Mouse (Mus musculus) stomach, postnatal 0 days (tissue): Measurements from ENCODE around the gene Gramd1a. TPM values are rescaled to one million over a fixed set of nuclear protein-coding genes. Genes with fewer than 3 reads are reported as not detected.

ENCODE experiments used
- ATAC-seq: fragments of 200-750 bp; cut with Nextera tagmentation; 2 replicates; pipeline ENCODE4 v1.8.0; 2017; ENCODE audit not compliant: low FRiP score, low TSS enrichment
- DNase-seq: peaks from one replicate; pipeline ENCODE4 v3.0.0-alpha.2; 2016; ENCODE audit warnings: low spot score
- H3K27ac ChIP-seq: fragments of 300-500 bp; sonication (generic); replicated peaks from 2 replicates; pipeline ENCODE4 v1.5.1; 2014; ENCODE audit warnings: mild to moderate bottlenecking, control low read depth
- H3K27me3 ChIP-seq: fragments of 300-500 bp; sonication (generic); 2 replicates; pipeline ENCODE4 v1.6.1; 2014; ENCODE audit warnings: low read length; ENCODE audit not compliant: control insufficient read depth, insufficient read depth
- H3K36me3 ChIP-seq: fragments of 300-500 bp; sonication (generic); 2 replicates; pipeline ENCODE4 v1.6.1; 2014; ENCODE audit warnings: low read length, mixed read lengths; ENCODE audit not compliant: control insufficient read depth, insufficient read depth
- H3K4me1 ChIP-seq: fragments of 300-500 bp; sonication (generic); replicated peaks from 2 replicates; pipeline ENCODE4 v1.6.1; 2014; ENCODE audit warnings: antibody characterized with exemption; ENCODE audit not compliant: control insufficient read depth, insufficient read depth
- H3K4me2 ChIP-seq: fragments of 300-500 bp; sonication (generic); replicated peaks from 2 replicates; pipeline ENCODE4 v1.6.1; 2014; ENCODE audit warnings: low read depth, mild to moderate bottlenecking, control low read depth, moderate library complexity
- H3K4me3 ChIP-seq: fragments of 300-500 bp; sonication (generic); 2 replicates; pipeline ENCODE4 v1.5.1; 2014; ENCODE audit warnings: low read depth, low read length, control low read depth
- H3K9ac ChIP-seq: fragments of 300-500 bp; sonication (generic); 2 replicates; pipeline ENCODE4 v1.6.1; 2014; ENCODE audit warnings: mild to moderate bottlenecking, low read length, control low read depth, mixed read lengths
- H3K9me3 ChIP-seq: fragments of 300-500 bp; sonication (generic); 2 replicates; pipeline ENCODE4 v1.6.1; 2016; ENCODE audit warnings: low read length; ENCODE audit not compliant: control insufficient read depth
- CTCF ChIP-seq: IDR thresholded peaks from 2 replicates; pipeline ENCODE4 v1.5.1; 2016; ENCODE audit warnings: antibody characterized with exemption, low read depth, mild to moderate bottlenecking, moderate library complexity
- EP300 ChIP-seq: optimal IDR thresholded peaks from 2 replicates; pipeline ENCODE3; 2016; ENCODE audit warnings: antibody characterized with exemption
- WGBS: fragments of 180-500 bp; shearing (Covaris S2); extraction: QIAGEN DNeasy Blood & Tissue Kit; methylation state at CpG from one replicate; pipeline ENCODE4 v1.1.7; 2014; 5-methylcytosine and 5-hydroxymethylcytosine counted together
- polyA plus RNA-seq: library from polyadenylated mRNA; unstranded; fragments of >200 nt; fragmentation: Nextera tagmentation; extraction: Ambion mirVana; gene quantifications from 2 replicates; pipeline ENCODE4 v1.2.1, GENCODE M21; 2015

The Gramd1a gene
- polyA plus RNA-seq, 1 experiment from 2014 or later = 14.4 TPM

GRCm38 (mm10) chr7:31123697-31124096 lies 32.0 kb downstream of the Gramd1a start:
- ATAC-seq (no peak), DNase-seq (no peak)
- WGBS = 79% methylated on average over 3 of the region's 3 CpGs
- no peak overlapping the region for H3K9ac ChIP-seq
- no peak overlapping the region for H3K4me2 ChIP-seq
- H3K36me3 ChIP-seq = no peaks in the 10 kb centered on the region
- H3K4me3 ChIP-seq = no peak overlapping the region
- TF ChIP-seq CTCF (no peak), EP300 (no peak)
- H3K27me3 ChIP-seq = no peaks in the 10 kb centered on the region
- H3K9me3 ChIP-seq = no peaks in the 10 kb centered on the region
- H3K27ac ChIP-seq = no peak overlapping the region
- no peaks in the 10 kb centered on the region for H3K4me1 ChIP-seq

- no peak for DNase-seq
- H3K27me3 ChIP-seq = no peaks in the 10 kb centered on the region
- no peak for ATAC-seq
- H3K4me2 ChIP-seq = no peak overlapping the region
- H3K9ac ChIP-seq = no peak overlapping the region
- H3K4me1 ChIP-seq = no peaks in the 10 kb centered on the region
- TF ChIP-seq CTCF (no peak), EP300 (no peak)
- H3K4me3 ChIP-seq = no peak overlapping the region
- no peak overlapping the region for H3K27ac ChIP-seq
- 90% methylated on average over 16 of the region's 16 CpGs for WGBS
- no peaks in the 10 kb centered on the region for H3K9me3 ChIP-seq
- no peaks in the 10 kb centered on the region for H3K36me3 ChIP-seq
Observed at GRCm38 (mm10) chr7:31122641-31123631, 32.8 kb downstream of the Gramd1a start.

GRCm38 (mm10) chr7:31119556-31119955 lies 36.1 kb downstream of the Gramd1a start:
- 85% methylated on average over 5 of the region's 5 CpGs for WGBS
- H3K9ac ChIP-seq = no peak overlapping the region
- H3K27ac ChIP-seq = no peak overlapping the region
- no peak overlapping the region for H3K4me3 ChIP-seq
- DNase-seq (no peak), ATAC-seq (no peak)
- no peaks in the 10 kb centered on the region for H3K36me3 ChIP-seq
- no peak overlapping the region for H3K4me2 ChIP-seq
- no peaks in the 10 kb centered on the region for H3K9me3 ChIP-seq
- H3K4me1 ChIP-seq = peaks cover 3% of the 10 kb centered on the region
- TF ChIP-seq EP300 (no peak), CTCF (no peak)
- no peaks in the 10 kb centered on the region for H3K27me3 ChIP-seq

- H3K9me3 ChIP-seq = no peaks in the 10 kb centered on the region
- H3K27me3 ChIP-seq = no peaks in the 10 kb centered on the region
- no peak overlapping the region for H3K9ac ChIP-seq
- ATAC-seq (no peak), DNase-seq (no peak)
- peaks cover 3% of the 10 kb centered on the region for H3K4me1 ChIP-seq
- H3K4me3 ChIP-seq = no peak overlapping the region
- no peak for TF ChIP-seq CTCF
- TF ChIP-seq EP300 = no peak
- WGBS = 72% methylated on average over 7 of the region's 7 CpGs
- H3K27ac ChIP-seq = no peak overlapping the region
- H3K36me3 ChIP-seq = no peaks in the 10 kb centered on the region
- no peak overlapping the region for H3K4me2 ChIP-seq
Observed at GRCm38 (mm10) chr7:31118486-31118885, 37.2 kb downstream of the Gramd1a start.

- Histone ChIP-seq H3K36me3 (no peaks in the 10 kb centered on the region), H3K9ac (no peak overlapping the region), H3K4me3 (no peak overlapping the region), H3K4me1 (peaks cover 3% of the 10 kb centered on the region), H3K9me3 (no peaks in the 10 kb centered on the region), H3K27me3 (no peaks in the 10 kb centered on the region), H3K4me2 (no peak overlapping the region), H3K27ac (no peak overlapping the region)
- no peak for TF ChIP-seq CTCF
- TF ChIP-seq EP300 = no peak
- no peak for DNase-seq
- ATAC-seq = no peak
- WGBS = 87% methylated on average over 11 of the region's 11 CpGs
Observed at GRCm38 (mm10) chr7:31117465-31117864, 38.2 kb downstream of the Gramd1a start.

- 56% methylated on average over 14 of the region's 16 CpGs for WGBS
- no peak for TF ChIP-seq CTCF
- TF ChIP-seq EP300 = no peak
- Histone ChIP-seq H3K4me1 (peaks cover 3% of the 10 kb centered on the region), H3K4me3 (no peak overlapping the region), H3K4me2 (no peak overlapping the region), H3K36me3 (no peaks in the 10 kb centered on the region), H3K27ac (no peak overlapping the region), H3K9ac (no peak overlapping the region), H3K27me3 (no peaks in the 10 kb centered on the region), H3K9me3 (no peaks in the 10 kb centered on the region)
- ATAC-seq (no peak), DNase-seq (no peak)
Observed at GRCm38 (mm10) chr7:31116721-31117145, 39.0 kb downstream of the Gramd1a start.
